Mouse (Mus musculus) spleen, embryonic (tissue): ENCODE data around the gene Sptlc2.
"Not testable (repeated sequence)": the region's sequence is repeated elsewhere in the genome, so short reads cannot be mapped to it uniquely, and the experiment has no call there.

Experiments used
- CTCF ChIA-PET: fragments of 350-600 bp; sonication (Branson Sonifier 250); formaldehyde crosslinking; loops from one replicate; lab custom pipeline; 2022; lab: Charles Lee

Gene Sptlc2

GRCm38 (mm10) chr12:87333794-87334193 lies 54.4 kb downstream of the Sptlc2 start:
- CTCF ChIA-PET = no interaction called here

DNA sequence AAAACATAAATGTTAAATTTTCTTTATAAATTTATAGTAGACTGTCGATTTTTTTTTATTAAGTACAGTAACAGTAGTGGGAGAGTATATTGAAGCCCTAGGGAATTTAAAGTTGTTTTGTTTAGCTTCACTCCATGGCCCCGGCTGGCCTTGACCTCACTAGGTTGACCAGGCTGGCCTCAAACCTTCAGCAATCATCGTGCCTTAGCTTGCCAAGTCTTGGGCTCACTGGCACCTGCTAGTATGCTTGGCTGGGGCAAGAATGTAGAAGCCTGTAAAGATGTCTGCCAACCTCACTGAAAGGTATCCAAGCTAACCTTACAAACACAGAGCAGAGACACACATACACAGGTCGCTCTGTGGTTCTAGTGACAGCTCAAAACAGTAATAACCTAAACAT lies 55.6 kb downstream of the Sptlc2 start:
- CTCF ChIA-PET = interaction anchor here (0.6 kb wide), 1 partner anchor 334 kb away, joined by 3 read pairs; no protein-coding TSS in a partner anchor

GRCm38 (mm10) chr12:87331908-87332307 lies 56.2 kb downstream of the Sptlc2 start:
- CTCF ChIA-PET = interaction anchor here (0.6 kb wide), 1 partner anchor 1053 kb away, joined by 3 read pairs; no protein-coding TSS in a partner anchor

DNA sequence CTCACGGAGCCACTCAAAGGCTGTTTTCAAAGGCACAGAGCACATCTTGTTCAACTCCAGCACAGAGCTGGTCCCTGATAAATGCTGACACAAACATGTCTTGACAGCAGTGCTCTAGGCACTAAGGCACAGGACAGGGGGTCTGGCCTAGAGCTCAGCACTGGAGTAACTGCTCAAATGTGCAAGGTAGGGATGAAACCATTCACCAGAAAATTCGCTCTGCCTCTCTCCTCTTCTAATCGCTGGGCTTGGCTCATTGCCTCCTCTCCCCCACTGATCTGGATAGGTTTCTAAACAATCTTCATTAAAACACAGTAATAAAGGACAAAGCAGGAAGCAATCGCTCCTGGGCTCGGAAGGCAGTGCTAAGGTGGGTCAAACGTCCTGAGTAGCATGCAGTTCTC lies 57.1 kb downstream of the Sptlc2 start:
- CTCF ChIA-PET = no interaction called here

GRCm38 (mm10) chr12:87330213-87330612 lies 57.9 kb downstream of the Sptlc2 start:
- CTCF ChIA-PET = no interaction called here

- CTCF ChIA-PET = interaction anchor here (0.6 to 0.7 kb wide), 2 partner anchors 12 to 294 kb away, joined by 3 to 5 read pairs; no protein-coding TSS in a partner anchor
Observed at GRCm38 (mm10) chr12:87328025-87328424, 60.1 kb downstream of the Sptlc2 start.

DNA sequence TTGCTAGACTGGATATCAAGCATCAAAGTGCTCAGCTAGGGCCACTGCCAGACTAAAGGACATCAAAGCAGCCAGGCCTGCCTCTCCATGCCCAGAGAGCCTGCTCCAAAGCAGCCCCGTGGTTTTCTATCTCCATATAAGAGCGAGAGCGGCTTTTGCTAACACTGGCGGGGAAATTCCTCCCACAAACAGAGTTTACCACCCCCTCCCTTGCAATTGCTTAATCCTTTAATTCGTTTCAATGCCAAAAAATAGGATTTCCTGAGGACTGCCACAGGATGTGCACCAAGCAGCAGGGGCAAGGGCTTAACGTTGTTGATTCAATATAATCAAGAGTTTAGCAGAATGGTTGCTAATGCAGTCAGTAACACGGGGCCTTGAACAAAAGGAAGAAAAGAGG lies 60.5 kb downstream of the Sptlc2 start:
- CTCF ChIA-PET = interaction anchor here (0.6 kb wide), 1 partner anchor 12 kb away, joined by 3 read pairs; no protein-coding TSS in a partner anchor

DNA sequence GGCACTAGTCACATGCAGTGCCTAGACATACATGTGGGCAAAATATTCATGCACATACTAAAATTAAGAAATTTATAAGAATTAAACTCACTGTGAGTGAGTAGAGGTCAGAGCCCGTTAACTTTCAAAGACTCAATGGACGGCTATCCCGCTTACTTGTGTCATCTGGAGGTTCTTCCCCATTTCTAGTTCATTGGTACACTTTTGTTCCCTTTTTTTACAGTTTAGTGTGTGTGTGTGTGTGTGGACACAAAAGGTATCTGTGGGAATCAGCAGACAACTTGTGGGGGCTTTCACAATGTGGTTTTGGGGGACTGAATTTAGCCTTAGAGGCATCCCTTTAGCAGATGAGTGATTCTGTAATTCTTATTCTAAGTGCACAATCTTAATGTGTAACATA lies 62.7 kb downstream of the Sptlc2 start:
- CTCF ChIA-PET = no interaction called here

DNA sequence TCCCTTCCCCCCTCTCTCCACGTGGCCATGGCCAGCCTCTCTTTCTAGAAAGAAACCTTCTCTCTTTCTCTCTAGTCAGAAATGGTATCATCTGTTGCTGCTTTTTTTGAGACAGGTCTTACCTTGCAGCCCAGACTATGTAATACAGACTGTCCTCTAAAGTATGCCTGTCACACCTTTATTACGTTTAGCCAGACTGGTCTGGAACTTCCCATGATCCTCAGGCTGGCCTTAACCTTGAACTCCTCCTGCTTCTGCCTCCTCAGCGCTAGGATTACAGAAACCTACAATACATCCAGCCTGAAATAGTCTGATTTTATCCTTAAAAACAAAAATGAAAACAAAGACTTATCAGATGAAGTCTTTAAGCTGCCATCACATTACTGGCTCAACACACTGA lies 68.9 kb downstream of the Sptlc2 start:
- CTCF ChIA-PET = no interaction called here

- CTCF ChIA-PET = no interaction called here
Observed at GRCm38 (mm10) chr12:87317951-87318350, 70.2 kb downstream of the Sptlc2 start.

- CTCF ChIA-PET = no interaction called here
Observed at GRCm38 (mm10) chr12:87313098-87313497, 75.1 kb downstream of the Sptlc2 start.

DNA sequence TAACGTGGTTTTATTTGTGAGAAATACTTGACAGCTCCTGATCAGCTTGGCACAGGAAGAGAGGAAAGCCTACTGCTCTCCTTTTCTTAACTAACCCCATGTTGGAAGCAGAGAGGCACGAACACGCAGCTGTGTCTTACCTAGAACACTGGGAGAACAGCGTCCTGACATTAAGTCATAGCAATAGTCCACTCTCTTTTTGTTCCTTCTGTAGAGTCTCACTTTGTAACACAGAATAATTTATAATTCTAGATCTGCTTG lies 81.6 kb downstream of the Sptlc2 start:
- CTCF ChIA-PET = not testable (repeated sequence)

DNA sequence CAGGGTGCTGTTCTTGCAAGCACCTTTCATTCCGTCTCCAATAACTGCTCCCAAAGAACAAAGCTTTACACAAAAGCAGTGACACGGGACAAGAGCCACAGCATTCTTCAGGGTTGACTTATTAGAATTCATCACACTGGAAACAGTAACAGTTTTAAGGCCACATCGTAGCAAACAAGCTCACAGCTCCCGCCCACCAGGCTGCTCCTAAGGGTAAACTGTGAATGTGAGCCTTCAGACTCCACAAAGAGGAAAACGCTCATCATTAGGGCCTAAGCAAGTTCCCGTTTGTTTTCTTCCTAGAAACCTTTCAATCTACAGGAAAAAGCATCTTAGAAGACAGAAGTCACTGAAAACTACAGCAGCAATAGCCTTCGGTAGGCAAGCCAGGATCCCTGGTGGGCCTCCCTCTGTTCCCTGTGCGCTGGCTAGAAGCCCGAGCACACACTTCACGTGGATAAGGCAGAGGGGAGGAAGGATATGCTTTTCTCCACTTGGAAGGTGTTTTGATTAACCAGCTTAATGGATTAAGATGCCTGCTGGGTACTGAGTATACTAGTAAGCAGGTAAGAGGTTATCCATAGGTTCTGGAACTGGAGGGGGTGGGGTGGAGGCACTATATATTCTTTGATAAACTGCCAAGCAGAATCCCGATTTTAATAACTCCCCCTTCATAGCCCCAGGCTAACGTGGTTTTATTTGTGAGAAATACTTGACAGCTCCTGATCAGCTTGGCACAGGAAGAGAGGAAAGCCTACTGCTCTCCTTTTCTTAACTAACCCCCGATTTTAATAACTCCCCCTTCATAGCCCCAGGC lies 82.2 kb downstream of the Sptlc2 start:
- CTCF ChIA-PET = no interaction called here

DNA sequence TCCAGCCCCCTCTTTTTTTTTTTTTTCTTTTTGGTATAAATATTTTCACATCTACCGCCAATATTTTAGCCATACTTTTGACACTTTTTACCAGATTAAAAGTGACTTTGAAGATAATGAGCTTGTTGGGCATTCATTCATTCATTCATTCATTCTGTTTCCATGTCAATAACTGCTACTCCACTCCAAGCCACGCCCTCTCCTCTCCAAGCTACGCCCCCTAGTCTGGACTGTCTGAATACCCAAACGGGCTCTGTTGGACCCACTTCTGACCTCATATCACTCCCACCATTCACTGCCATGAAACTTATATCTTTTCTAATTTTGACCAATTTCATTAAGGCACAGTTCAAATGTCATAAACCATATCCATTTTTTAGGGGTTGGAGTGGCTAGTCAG lies 87.0 kb downstream of the Sptlc2 start:
- CTCF ChIA-PET = no interaction called here

GRCm38 (mm10) chr12:87300441-87300690 lies 87.8 kb downstream of the Sptlc2 start:
- CTCF ChIA-PET = no interaction called here

GRCm38 (mm10) chr12:87299657-87300440 lies 88.3 kb downstream of the Sptlc2 start, which contains the start of gene Ism2:
Ism2 (minus strand) TSS chr12:87299705.
- CTCF ChIA-PET = no interaction called here

GRCm38 (mm10) chr12:87299037-87299656 lies 89.0 kb downstream of the Sptlc2 start:
- CTCF ChIA-PET = no interaction called here

DNA sequence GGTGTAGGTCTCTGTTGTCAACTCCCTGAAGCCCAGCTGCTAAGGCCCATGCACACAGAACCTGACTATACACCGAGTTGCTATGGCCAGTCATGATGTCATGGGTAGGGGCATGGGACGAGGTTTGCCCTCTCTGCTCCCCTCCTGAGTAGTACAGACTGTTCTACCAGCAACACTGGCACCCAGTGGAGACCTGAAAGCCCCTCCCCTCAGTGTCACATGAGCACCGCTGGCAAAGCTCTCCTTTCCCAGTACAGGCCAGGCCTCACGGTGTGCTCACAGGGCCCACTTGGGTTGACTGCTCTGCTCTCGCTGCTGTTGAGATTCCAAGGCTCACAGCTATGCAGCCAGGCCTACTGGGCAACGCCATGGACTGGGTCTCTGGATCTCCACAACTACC lies 94.2 kb downstream of the Sptlc2 start:
- CTCF ChIA-PET = no interaction called here

- CTCF ChIA-PET = no interaction called here
Observed at GRCm38 (mm10) chr12:87289100-87289499, 99.1 kb downstream of the Sptlc2 start.

GRCm38 (mm10) chr12:87284726-87285125 lies 103.4 kb downstream of the Sptlc2 start:
- CTCF ChIA-PET = no interaction called here

GRCm38 (mm10) chr12:87284268-87284667 lies 103.9 kb downstream of the Sptlc2 start:
- CTCF ChIA-PET = no interaction called here

DNA sequence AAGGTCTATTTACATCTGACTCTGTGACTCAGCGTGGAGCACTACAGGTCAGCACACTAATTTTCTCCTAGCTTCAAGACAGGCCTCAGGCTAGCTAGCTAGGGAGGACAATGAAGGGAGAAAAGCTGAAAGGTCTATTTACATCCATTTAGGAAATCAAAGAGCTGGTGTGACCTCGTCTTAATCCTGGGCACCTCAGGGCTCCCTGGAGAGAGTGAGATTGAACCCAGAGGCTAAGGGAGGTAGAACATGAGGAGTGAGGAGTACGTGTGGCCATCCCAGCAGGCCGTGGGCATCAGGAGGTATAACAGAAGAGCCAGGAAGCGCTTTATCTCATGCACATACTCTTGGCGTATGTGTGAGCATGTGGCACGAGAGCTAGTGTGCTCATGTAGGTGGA lies 104.4 kb downstream of the Sptlc2 start:
- CTCF ChIA-PET = no interaction called here

GRCm38 (mm10) chr12:87282743-87283142 lies 105.4 kb downstream of the Sptlc2 start:
- CTCF ChIA-PET = no interaction called here
